Mouse (Mus musculus) spleen, adult 2 months (tissue): ENCODE data around the gene Akap6. TPM values are rescaled to one million over a fixed set of nuclear protein-coding genes. Genes with fewer than 3 reads are reported as not detected.

Experiments
- DNase-seq, 2 experiments: peaks; one replicate each; pipeline versions ENCODE4 v3.0.0 to v3.0.0-alpha.2; 2012 to 2021; ENCODE audit warnings: low spot score in 2 of 2, low read depth in 1 of 2
- H3K27ac ChIP-seq: fragments of 200-500 bp; 2 replicates; pipeline ENCODE4 v1.5.1; 2012; ENCODE audit warnings: low read length, inconsistent platforms; ENCODE audit not compliant: insufficient read depth
- H3K27me3 ChIP-seq: fragments of 200-500 bp; 2 replicates; pipeline ENCODE4 v1.6.1; 2012; ENCODE audit warnings: mild to moderate bottlenecking, moderate library complexity, low read length, inconsistent platforms; ENCODE audit not compliant: control insufficient read depth, insufficient read depth
- H3K36me3 ChIP-seq: fragments of 200-500 bp; 2 replicates; pipeline ENCODE4 v1.6.1; 2012; ENCODE audit warnings: mild to moderate bottlenecking, low read length, inconsistent platforms; ENCODE audit not compliant: control insufficient read depth, insufficient read depth
- H3K4me1 ChIP-seq: fragments of 200-500 bp; 2 replicates; pipeline ENCODE4 v1.6.1; 2011; ENCODE audit warnings: inconsistent platforms; ENCODE audit not compliant: control insufficient read depth, insufficient read depth, insufficient read length
- H3K4me3 ChIP-seq: fragments of 200-500 bp; 2 replicates; pipeline ENCODE4 v1.5.1; 2011; ENCODE audit warnings: mild to moderate bottlenecking, inconsistent platforms; ENCODE audit not compliant: insufficient read depth, insufficient read length; ENCODE audit errors: extremely low read depth
- CTCF ChIP-seq: fragments of 200-500 bp; IDR thresholded peaks from 2 replicates; pipeline ENCODE4 v1.5.1; 2011; ENCODE audit warnings: mild to moderate bottlenecking, inconsistent platforms; ENCODE audit not compliant: insufficient read depth, insufficient read length, insufficient replicate concordance; ENCODE audit errors: extremely low read depth
- POLR2A ChIP-seq: fragments of 200-500 bp; IDR thresholded peaks from 2 replicates; pipeline ENCODE4 v1.6.1; 2011; ENCODE audit warnings: low read depth, low read length, inconsistent platforms
- WGBS: fragments of 180-500 bp; shearing (Covaris S2); methylation state at CpG from one replicate; pipeline ENCODE4 v1.1.7; 2018; 5-methylcytosine and 5-hydroxymethylcytosine counted together
- polyA plus RNA-seq: library from polyadenylated mRNA; depleted of rRNA; stranded (reverse); fragments of >200 nt; gene quantifications from 2 replicates; pipeline ENCODE4 v1.2.3, GENCODE M21; 2012

Akap6 gene
- polyA plus RNA-seq, 1 experiment: 0.02 TPM

DNA sequence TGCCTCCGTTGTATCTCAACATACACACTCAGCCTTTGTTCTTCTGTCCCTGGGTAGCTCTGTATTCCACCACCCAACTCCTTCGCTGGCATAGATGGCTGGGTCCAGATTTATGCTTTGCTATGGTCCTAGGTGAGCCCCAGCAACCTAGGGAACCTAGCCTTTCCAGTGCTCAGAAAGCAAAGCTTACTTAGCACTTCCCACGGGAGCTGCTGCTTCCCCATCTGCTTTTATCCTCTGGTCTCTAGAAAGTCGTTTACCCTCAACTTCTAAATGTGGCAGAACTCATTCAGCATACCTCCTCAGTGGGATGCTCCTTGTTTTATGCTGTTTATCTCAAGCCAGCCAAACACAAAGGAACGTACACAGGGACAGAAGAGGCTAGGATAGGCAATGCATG, 329.7 kb downstream of the Akap6 start:
- Histone ChIP-seq H3K4me3 (no peak overlapping the region), H3K36me3 (no peaks in the 10 kb centered on the region), H3K4me1 (no peaks in the 10 kb centered on the region), H3K27ac (no peak overlapping the region), H3K27me3 (no peaks in the 10 kb centered on the region)
- DNase-seq: no peak
- 67% methylated on average over 5 of the region's 5 CpGs for WGBS
- no peak for TF ChIP-seq POLR2A
- TF ChIP-seq CTCF: no peak

DNA sequence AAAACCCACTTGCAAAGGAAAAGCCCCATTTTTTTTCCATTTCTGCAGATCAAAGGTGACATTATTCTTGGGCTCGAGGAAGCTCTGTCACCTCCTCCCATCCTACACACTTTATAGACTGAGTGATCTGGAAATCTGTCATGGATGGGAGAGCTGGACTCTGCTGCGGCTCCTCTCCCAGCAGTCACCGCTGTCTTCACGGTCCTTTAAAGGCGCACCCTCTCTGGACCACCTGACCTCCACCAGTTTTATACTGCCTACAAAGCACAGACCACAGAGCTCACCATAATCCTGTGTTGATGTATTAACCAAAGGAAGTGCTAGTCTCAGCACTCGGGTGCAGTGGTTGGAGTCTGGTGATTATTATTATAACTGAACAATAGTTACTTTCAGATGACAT, 330.7 kb downstream of the Akap6 start:
- Histone ChIP-seq H3K4me3 (no peak overlapping the region), H3K36me3 (no peaks in the 10 kb centered on the region), H3K27ac (no peak overlapping the region), H3K4me1 (no peaks in the 10 kb centered on the region), H3K27me3 (no peaks in the 10 kb centered on the region)
- 75% methylated on average over 6 of the region's 6 CpGs for WGBS
- TF ChIP-seq CTCF (no peak), POLR2A (no peak)
- no peak for DNase-seq

DNA sequence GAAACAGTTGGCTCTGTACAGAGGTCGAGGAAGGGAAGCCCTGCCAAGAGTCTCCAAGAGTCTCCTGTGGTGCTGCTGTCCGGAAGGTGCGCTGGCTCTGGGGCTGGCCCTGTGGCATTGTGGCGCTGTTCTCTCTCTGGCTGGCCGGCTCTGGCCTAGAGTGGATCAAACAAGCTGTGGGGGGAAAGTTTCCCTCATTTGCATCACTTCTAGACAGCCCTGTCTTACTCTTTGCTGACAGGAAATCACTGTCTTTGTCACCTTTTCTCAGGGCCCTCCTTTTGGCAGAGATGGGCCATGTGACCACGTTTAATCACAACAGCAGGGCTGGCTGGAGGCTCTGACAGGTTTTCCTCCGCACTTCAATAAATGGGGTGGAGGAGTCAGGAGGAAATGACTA, 333.6 kb downstream of the Akap6 start:
- TF ChIP-seq CTCF (no peak), POLR2A (no peak)
- DNase-seq: no peak
- no peak overlapping the region for H3K27ac ChIP-seq
- no peaks in the 10 kb centered on the region for H3K4me1 ChIP-seq
- no peak overlapping the region for H3K4me3 ChIP-seq
- WGBS: 38% methylated on average over 7 of the region's 7 CpGs
- H3K27me3 ChIP-seq: no peaks in the 10 kb centered on the region
- no peaks in the 10 kb centered on the region for H3K36me3 ChIP-seq

DNA sequence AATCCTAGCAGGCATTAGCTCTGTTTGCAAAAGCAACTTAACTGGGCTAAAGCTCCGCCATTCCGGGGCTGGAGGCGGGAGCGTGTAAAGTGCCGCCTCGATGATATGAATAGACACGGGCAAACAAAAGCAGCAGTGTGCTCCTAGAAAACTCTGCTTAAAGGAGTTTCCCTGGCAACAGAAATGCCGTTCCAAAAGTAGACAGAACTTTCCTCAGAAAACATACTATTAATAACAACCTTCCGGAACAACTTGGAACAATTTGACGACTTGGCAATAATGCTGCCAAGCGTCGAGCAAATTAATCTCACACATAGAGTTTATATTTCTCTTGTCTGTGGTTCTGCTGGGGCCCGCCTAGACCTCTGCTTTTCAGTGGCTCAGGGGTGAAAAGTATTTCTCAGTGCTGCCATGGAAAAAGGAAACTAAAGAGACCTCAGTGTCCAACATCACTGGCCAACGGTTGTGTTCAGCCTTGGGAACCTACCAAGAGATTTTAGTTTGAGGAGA, 334.3 kb downstream of the Akap6 start:
- Histone ChIP-seq H3K36me3 (no peaks in the 10 kb centered on the region), H3K27ac (no peak overlapping the region), H3K4me1 (no peaks in the 10 kb centered on the region), H3K27me3 (no peaks in the 10 kb centered on the region), H3K4me3 (no peak overlapping the region)
- 80% methylated on average over 14 of the region's 14 CpGs for WGBS
- DNase-seq: no peak
- TF ChIP-seq CTCF: no peak
- TF ChIP-seq POLR2A: no peak

DNA sequence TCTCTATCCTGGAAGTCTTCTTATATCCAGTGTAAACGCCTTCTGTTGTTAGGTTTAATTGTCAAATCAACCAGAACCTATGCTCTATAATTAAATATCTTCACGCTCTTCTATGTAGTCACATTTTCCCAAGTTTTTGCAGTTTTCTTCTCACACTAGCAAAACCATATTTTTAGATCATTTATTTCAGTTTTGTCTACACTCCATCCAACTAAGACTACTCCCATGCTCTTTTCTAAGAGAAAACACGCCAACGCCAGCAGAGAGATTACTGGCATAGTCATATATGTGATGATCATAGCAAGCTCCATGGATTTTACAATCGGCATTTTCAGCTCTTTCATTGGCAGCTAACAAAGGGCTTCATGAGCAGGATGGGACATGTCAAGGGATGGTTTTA, 341.5 kb downstream of the Akap6 start:
- H3K27me3 ChIP-seq: no peaks in the 10 kb centered on the region
- H3K36me3 ChIP-seq: no peaks in the 10 kb centered on the region
- no peak for DNase-seq
- no peak overlapping the region for H3K4me3 ChIP-seq
- TF ChIP-seq CTCF: no peak
- TF ChIP-seq POLR2A: no peak
- H3K4me1 ChIP-seq: no peaks in the 10 kb centered on the region
- 87% methylated on average over 5 of the region's 5 CpGs for WGBS
- H3K27ac ChIP-seq: no peak overlapping the region

DNA sequence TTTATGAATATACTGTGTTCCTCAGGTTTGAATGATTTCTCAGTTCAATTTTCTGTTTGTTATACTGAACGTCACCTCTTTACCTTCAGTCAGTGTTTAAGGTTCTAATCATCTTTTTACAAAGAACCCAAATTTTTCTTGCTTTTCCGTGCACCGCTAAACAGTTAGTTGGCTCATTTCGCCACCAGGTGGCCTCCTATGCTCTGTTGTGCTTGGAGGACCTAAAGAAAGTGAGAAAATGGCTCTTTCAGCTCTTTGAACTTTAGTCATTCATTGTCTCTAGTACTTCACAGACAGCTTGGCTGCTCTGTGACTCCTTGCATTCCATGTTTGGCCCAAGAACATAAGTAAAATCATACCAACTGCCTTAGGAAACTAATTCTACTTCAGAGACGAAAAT, 343.6 kb downstream of the Akap6 start:
- Histone ChIP-seq H3K4me1 (no peaks in the 10 kb centered on the region), H3K36me3 (no peaks in the 10 kb centered on the region), H3K27me3 (no peaks in the 10 kb centered on the region), H3K4me3 (no peak overlapping the region), H3K27ac (no peak overlapping the region)
- 45% methylated on average over 5 of the region's 5 CpGs for WGBS
- TF ChIP-seq POLR2A: no peak
- no peak for TF ChIP-seq CTCF
- no peak for DNase-seq

DNA sequence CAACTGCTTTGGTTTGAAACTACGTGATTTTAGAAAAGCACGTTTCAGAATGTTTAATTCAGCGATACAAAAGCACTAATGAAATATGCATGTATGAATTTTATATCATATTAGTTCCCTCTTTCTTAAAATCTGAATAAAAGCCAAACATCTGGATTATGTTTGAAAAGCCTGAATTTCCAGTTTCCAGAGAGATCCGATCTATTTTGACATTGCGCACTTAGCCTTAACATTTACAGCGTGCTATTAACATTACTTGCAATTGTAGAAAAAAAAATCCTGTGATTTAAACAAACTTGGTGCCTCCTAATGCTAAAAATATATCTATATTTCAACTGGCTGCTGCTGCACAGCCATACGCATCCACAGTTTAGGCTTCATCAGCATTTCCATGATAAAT, 358.4 kb downstream of the Akap6 start:
- TF ChIP-seq POLR2A: no peak
- no peak for TF ChIP-seq CTCF
- WGBS: 94% methylated on average over 7 of the region's 7 CpGs
- H3K27me3 ChIP-seq: no peaks in the 10 kb centered on the region
- no peaks in the 10 kb centered on the region for H3K36me3 ChIP-seq
- DNase-seq: no peak
- no peak overlapping the region for H3K4me3 ChIP-seq
- no peak overlapping the region for H3K27ac ChIP-seq
- H3K4me1 ChIP-seq: no peaks in the 10 kb centered on the region
